Mouse (Mus musculus) stomach, embryonic 14.5 days (tissue): ENCODE data around the gene Oaz1. TPM values are rescaled to one million over a fixed set of nuclear protein-coding genes. Genes with fewer than 3 reads are reported as not detected.
A peak's percentile ranks its signal among the peaks of the same experiment; 100 is the strongest.

Experiments
- ATAC-seq: fragments of 200-750 bp; cut with Nextera tagmentation; 2 replicates; pipeline ENCODE4 v1.8.0; 2017; ENCODE audit warnings: low read depth, moderate TSS enrichment; ENCODE audit not compliant: insufficient number of reproducible peaks, insufficient read depth, low FRiP score
- H3K27ac ChIP-seq: fragments of 300-500 bp; sonication (generic); 2 replicates; pipeline ENCODE4 v1.5.1; 2014; ENCODE audit warnings: mild to moderate bottlenecking, low read length, moderate library complexity, mixed read lengths
- H3K27me3 ChIP-seq: fragments of 300-500 bp; sonication (generic); 2 replicates; pipeline ENCODE4 v1.6.1; 2014; ENCODE audit warnings: low read length, control low read depth, mixed read lengths; ENCODE audit not compliant: control insufficient read depth, insufficient read depth
- H3K36me3 ChIP-seq: fragments of 300-500 bp; sonication (generic); 2 replicates; pipeline ENCODE4 v1.6.1; 2014; ENCODE audit warnings: mild to moderate bottlenecking, control low read depth, low read length, moderate library complexity, mixed read lengths; ENCODE audit not compliant: control insufficient read depth, insufficient read depth
- H3K4me1 ChIP-seq: fragments of 300-500 bp; sonication (generic); 2 replicates; pipeline ENCODE4 v1.6.1; 2014; ENCODE audit warnings: low read length, control low read depth, mixed read lengths; ENCODE audit not compliant: control insufficient read depth, insufficient read depth
- H3K4me2 ChIP-seq: fragments of 300-500 bp; sonication (generic); replicated peaks from 2 replicates; pipeline ENCODE4 v1.6.1; 2014; ENCODE audit warnings: low read depth, low read length, control low read depth
- H3K4me3 ChIP-seq: fragments of 300-500 bp; sonication (generic); 2 replicates; pipeline ENCODE4 v1.5.1; 2014; ENCODE audit warnings: low read depth, low read length, control low read depth
- H3K9ac ChIP-seq: fragments of 300-500 bp; sonication (generic); replicated peaks from 2 replicates; pipeline ENCODE4 v1.6.1; 2014; ENCODE audit warnings: low read depth, mild to moderate bottlenecking, control low read depth, low read length, moderate library complexity, mixed read lengths
- H3K9me3 ChIP-seq: fragments of 300-500 bp; sonication (generic); 2 replicates; pipeline ENCODE4 v1.6.1; 2016; ENCODE audit warnings: low read depth, low read length, control low read depth; ENCODE audit not compliant: control insufficient read depth
- WGBS: fragments of 180-500 bp; shearing (Covaris S2); extraction: QIAGEN DNeasy Blood & Tissue Kit; methylation state at CpG from one replicate; pipeline ENCODE4 v1.1.7; 2014; 5-methylcytosine and 5-hydroxymethylcytosine counted together
- polyA plus RNA-seq: library from polyadenylated mRNA; unstranded; fragments of >200 nt; fragmentation: Nextera tagmentation; extraction: Ambion mirVana; gene quantifications from 2 replicates; pipeline ENCODE4 v1.2.1, GENCODE M21; 2014

Gene Oaz1
- polyA plus RNA-seq, 1 experiment from 2014 or later: 1,898 TPM

DNA sequence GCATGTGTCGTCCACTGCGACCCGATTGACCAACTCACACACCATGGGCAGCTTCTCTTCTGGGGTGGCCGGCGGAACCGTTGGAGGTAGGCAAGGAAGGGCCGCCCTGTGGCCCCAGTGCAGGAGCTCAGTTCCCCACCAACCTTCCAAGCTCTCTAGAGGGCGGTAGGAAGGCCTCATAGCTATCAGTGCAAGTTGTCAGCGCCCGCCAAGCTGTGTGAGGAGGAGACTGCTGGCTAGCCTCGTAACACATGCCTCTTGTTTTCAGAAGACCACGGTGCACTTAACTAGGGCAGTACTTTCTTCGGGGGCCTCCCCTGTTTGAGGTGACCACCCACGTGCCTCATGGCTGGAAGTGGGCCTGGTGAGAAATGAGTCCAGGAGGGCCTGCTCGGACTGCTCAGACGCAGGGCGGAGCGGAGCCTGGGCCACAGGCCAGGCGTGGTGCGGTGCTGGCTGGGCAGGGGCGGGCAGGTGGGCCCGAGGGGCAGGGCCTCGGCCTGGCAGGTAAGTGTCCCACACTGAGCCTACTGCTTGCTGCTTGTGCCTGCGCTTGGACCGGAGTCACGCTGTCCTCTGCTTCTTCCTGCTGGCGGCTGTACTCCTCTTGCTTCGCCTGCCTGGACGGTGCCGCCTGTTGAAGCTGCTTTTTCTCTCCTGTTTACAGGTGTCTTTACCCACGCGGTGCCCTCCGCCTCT is 34.8 kb upstream of the Oaz1 start:
- no peak overlapping the region for H3K9ac ChIP-seq

DNA sequence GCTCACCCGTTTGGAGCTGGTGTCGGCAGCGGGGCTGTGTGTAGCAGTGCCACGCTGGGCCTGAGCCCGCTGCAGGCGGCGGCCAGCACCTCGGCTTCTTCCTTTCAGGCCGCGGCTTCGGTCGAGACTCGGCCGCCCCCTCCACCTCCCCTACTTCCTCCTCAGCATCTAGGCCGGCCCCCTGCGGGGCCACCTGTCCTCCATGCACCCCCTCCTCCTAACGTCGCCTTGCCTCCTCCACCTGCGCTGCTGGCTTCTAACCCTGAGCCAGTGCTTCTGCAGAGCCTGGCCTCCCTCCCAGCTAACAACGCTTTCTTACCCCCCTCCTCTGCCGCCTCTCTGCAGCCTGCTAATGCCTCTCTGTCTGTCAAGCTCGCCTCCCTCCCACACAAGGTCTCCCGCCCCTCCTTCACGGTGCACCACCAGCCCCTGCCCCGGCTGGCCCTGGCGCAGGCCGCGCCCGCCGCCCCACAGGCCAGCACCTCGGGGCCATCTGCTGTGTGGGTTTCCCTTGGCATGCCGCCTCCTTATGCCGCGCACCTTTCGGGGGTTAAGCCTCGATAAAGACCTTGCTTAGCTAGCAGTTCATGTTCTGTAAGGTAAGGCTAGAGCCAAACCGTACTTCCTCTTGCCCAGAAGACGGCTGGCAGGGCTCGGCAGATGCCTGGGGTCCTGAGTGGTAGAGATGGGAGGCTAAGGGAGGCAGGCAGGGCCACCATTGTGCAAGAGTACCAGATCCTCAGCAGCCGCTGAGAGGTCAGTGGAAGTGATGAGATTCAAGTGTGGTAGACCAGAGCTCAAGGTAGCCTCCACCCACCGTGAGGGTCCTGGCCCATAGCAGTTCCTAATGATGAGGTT is 34.1 kb upstream of the Oaz1 start:
- H3K27ac ChIP-seq: no peak overlapping the region; the same call in 1 of the 2 replicates
- peaks cover 76% of the 10 kb centered on the region for H3K36me3 ChIP-seq
- ATAC-seq: no peak
- 64% methylated on average over 41 of the region's 41 CpGs for WGBS
- no peak overlapping the region for H3K4me2 ChIP-seq
- no peak overlapping the region for H3K4me3 ChIP-seq
- H3K9me3 ChIP-seq: no peaks in the 10 kb centered on the region
- peaks cover 12% of the 10 kb centered on the region for H3K4me1 ChIP-seq
- no peak overlapping the region for H3K9ac ChIP-seq
- H3K27me3 ChIP-seq: no peaks in the 10 kb centered on the region

More for the DNA sequence above, 34.8 kb upstream of the Oaz1 start:
- no peak overlapping the region; the same call in 1 of the 2 replicates for H3K27ac ChIP-seq
- no peaks in the 10 kb centered on the region for H3K9me3 ChIP-seq
- peaks cover 5% of the 10 kb centered on the region for H3K4me1 ChIP-seq
- no peaks in the 10 kb centered on the region for H3K27me3 ChIP-seq
- H3K4me3 ChIP-seq: no peak overlapping the region
- no peak overlapping the region for H3K4me2 ChIP-seq
- peaks cover 84% of the 10 kb centered on the region for H3K36me3 ChIP-seq
- 75% methylated on average over 33 of the region's 33 CpGs for WGBS
- 0 out of 2 replicates have a peak, but pooled peaks have one; percentile 19 for ATAC-seq

DNA sequence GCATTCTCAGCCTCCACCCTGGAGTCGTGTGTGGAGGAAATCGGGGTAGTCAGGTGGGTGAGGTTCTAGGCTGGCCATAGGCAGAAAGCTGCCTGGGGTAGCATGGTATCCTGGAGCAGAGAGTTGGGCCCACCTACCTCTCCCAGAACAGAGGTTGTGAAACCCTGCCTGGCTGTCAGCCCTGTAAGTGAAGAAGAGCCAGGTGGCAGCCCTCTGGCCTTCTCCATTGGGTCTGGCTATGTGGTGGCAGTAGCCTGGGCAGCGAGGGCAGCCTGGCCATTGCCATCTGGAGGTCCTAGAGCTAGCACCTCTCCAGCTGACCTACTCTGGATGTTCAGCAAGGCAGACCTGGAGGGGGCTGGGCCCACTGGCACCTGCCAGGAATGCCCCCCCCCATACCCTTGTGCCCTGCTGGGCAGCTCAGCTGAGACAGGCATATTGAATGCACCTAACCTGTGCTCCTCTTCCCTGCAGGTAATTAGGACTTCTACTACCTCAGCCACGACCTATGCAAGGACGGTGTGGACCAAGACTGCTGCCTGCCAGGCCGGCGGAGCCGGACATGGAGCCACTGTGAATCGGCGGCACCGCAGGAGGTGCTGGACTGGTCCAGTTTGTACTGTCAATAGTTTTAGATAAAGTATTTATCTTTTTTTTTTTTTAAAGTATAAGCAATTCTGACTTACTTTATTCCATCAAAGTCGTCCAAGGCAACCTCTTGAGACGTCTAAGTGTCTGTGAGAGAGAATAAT is 33.2 kb upstream of the Oaz1 start:
- H3K9me3 ChIP-seq: no peaks in the 10 kb centered on the region
- ATAC-seq: no peak
- no peak overlapping the region for H3K4me2 ChIP-seq
- WGBS: 91% methylated on average over 13 of the region's 13 CpGs
- no peak overlapping the region for H3K4me3 ChIP-seq
- no peak overlapping the region for H3K27ac ChIP-seq
- no peaks in the 10 kb centered on the region for H3K27me3 ChIP-seq
- peaks cover 68% of the 10 kb centered on the region for H3K36me3 ChIP-seq
- peaks cover 12% of the 10 kb centered on the region for H3K4me1 ChIP-seq
- H3K9ac ChIP-seq: no peak overlapping the region

DNA sequence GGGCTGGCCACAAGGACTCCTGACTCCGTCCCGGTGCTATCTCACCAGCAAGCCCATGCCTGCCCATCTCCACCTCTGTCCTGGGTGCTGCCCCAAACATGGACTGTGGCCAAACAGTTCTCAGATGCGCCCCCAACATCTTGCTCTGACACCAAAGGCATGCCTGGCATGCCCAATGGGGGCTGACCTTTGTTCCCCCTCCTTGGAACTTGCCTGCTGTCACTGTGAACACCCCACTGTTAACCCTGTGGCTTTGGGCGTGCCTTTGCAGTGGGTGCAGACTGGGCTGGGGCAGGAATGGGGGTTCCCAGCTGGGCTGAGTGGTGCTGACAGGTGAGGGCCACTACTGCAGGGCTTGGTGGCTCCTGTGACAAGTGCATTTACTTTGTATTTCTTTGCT is 32.7 kb upstream of the Oaz1 start:
- ATAC-seq: no peak
- Histone ChIP-seq H3K4me2 (no peak overlapping the region), H3K4me1 (peaks cover 12% of the 10 kb centered on the region), H3K36me3 (peaks cover 63% of the 10 kb centered on the region), H3K9ac (no peak overlapping the region), H3K9me3 (no peaks in the 10 kb centered on the region), H3K27me3 (no peaks in the 10 kb centered on the region), H3K27ac (no peak overlapping the region), H3K4me3 (no peak overlapping the region)
- WGBS: 83% methylated on average over 4 of the region's 4 CpGs

DNA sequence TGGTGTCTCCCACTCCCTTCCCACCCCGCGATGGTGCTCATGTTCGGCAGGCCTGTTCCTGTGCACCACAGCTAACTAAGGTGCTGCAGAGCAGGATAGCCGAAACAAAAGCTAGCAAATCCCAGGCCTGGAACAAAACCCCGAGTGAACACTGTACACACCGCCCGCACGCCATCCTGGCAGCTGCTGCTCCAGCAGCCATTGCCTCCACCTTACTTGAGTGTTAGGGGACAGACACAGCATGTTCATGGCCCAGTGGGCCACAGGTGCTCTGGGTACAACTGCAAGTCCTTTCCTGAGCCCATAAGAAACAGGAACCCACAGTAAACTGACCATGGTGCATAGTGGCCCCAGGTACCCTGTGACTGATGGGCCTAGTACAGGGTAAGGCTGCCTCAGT is 31.7 kb upstream of the Oaz1 start:
- ATAC-seq: no peak
- H3K9me3 ChIP-seq: no peaks in the 10 kb centered on the region
- H3K36me3 ChIP-seq: peaks cover 54% of the 10 kb centered on the region
- no peak overlapping the region for H3K9ac ChIP-seq
- H3K27ac ChIP-seq: peak overlapping the region; percentile 21; the same call in 1 of the 2 replicates
- H3K4me1 ChIP-seq: peaks cover 16% of the 10 kb centered on the region
- no peak overlapping the region for H3K4me3 ChIP-seq
- WGBS: 83% methylated on average over 8 of the region's 8 CpGs
- no peaks in the 10 kb centered on the region for H3K27me3 ChIP-seq
- H3K4me2 ChIP-seq: no peak overlapping the region

DNA sequence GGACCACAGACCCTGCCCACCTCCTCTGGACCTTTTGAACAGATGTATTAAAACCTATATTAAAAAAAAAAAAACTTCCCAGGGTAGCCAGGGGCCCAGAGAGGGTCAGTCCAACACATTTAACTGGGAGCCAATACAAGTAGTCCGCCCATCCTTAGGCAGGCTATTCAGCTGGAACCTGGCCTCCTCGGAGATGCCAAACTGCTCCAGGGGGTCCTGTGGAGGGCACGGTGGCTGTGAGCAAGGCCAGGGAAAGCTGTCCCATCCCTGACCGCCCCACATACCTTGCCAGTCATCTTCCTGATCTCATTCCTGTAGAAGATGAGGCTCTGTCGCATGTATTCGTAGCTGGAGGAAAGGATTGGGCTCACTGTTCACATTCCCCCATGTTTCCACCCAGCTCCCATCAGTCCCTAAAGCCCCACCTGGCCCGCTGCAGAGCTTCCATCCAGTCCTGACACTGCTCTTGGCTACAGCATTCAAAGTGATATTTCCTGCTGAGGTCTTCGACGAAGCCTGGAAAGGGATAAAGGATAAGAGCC is 30.1 kb upstream of the Oaz1 start:
- H3K9me3 ChIP-seq: no peaks in the 10 kb centered on the region
- peaks cover 43% of the 10 kb centered on the region for H3K36me3 ChIP-seq
- 82% methylated on average over 9 of the region's 9 CpGs for WGBS
- H3K4me2 ChIP-seq: peak overlapping the region; percentile 88; the same call in 1 of the 2 replicates
- H3K27me3 ChIP-seq: no peaks in the 10 kb centered on the region
- peaks cover 21% of the 10 kb centered on the region for H3K4me1 ChIP-seq
- peak overlapping the region; percentile 98; the same call in 1 of the 2 replicates for H3K9ac ChIP-seq
- H3K27ac ChIP-seq: no peak overlapping the region
- ATAC-seq: no peak
- peak overlapping the region; percentile 94; the same call in 1 of the 2 replicates for H3K4me3 ChIP-seq

DNA sequence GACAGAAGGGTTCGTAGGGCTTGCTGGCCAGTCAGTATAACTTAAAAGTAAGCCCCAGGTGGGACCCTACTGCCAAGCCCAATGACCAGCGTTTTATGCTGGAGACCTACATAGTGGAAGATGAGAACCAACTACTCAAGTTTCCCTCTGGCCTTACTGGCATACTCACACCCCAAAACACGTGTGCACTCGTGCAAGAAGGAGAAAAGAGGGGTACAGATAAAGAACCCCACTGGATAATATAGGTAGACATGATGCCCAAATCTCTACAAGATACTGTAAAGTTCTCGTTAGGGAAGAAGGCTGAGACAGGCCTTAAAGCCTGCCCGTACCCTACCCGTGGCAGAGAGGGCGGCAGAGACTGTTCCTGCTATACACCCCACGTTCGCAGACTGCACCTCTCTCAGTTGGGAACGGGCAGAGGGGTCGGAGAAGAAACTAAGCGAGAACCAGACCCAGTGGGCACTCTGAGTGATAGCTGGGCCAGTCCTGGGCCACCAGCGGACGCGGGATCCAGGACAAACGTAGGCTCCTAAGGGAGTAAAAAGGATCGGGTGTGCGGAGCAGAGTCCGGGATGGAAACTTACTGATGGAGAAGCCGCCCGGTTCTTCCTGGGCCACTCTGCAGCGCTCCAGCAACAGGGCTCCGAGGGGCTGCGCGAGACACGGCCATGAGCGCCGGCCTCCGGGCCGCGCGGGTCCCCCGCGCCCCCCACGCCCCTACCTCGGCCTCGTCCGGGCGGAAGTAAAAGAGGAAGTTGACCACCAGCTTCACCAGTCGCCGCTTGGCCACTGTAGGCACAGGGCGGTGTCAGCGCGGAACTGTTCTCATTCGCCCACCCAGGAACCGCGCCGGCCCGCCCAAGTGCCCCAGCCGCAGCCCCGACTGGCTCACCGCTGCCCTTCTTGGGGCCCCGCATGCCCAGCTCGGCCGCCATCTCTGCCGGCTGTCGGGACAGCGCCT is 29.0 kb upstream of the Oaz1 start:
- Histone ChIP-seq H3K27me3 (no peaks in the 10 kb centered on the region), H3K4me2 (peak overlapping the region; percentile 88), H3K4me1 (peaks cover 21% of the 10 kb centered on the region), H3K9me3 (no peaks in the 10 kb centered on the region), H3K9ac (peak overlapping the region; percentile 98), H3K36me3 (peaks cover 48% of the 10 kb centered on the region), H3K4me3 (peak overlapping the region; percentile 94), H3K27ac (peak overlapping the region; percentile 96)
- WGBS: 2% methylated on average over 50 of the region's 59 CpGs
- ATAC-seq: peak; percentile 58
